Mouse (Mus musculus) kidney, postnatal 14 days (tissue): ENCODE measurements around the gene Gimap9.

ENCODE experiments used
- DNase-seq: peaks from one replicate; pipeline ENCODE4 v3.0.0; 2022; ENCODE audit warnings: mixed read lengths

Gene Gimap9

GRCm38 (mm10) chr6:48696830-48697554 lies 21.1 kb downstream of the Gimap9 start:
- DNase-seq: no peak

GRCm38 (mm10) chr6:48697555-48697930 lies 21.6 kb downstream of the Gimap9 start:
- DNase-seq: no peak

- no peak for DNase-seq
Measured at GRCm38 (mm10) chr6:48698066-48698856, 22.3 kb downstream of the Gimap9 start.

GRCm38 (mm10) chr6:48698888-48699287 lies 23.0 kb downstream of the Gimap9 start:
- no peak for DNase-seq

- peak; percentile 61 for DNase-seq
Measured at GRCm38 (mm10) chr6:48700251-48701075, 24.5 kb downstream of the Gimap9 start.

GRCm38 (mm10) chr6:48702146-48702545 lies 26.2 kb downstream of the Gimap9 start:
- no peak for DNase-seq

- no peak for DNase-seq
Measured at GRCm38 (mm10) chr6:48702601-48703000, 26.7 kb downstream of the Gimap9 start.

GRCm38 (mm10) chr6:48704146-48704545 lies 28.2 kb downstream of the Gimap9 start:
- DNase-seq: no peak

- DNase-seq: no peak
Measured at GRCm38 (mm10) chr6:48706130-48706529, 30.2 kb downstream of the Gimap9 start.

- no peak for DNase-seq
Measured at GRCm38 (mm10) chr6:48718455-48718854, 42.5 kb downstream of the Gimap9 start, which contains the start of the genes Gm28053 and Gimap7. Gm28053 (plus strand) TSS chr6:48718607. Gimap7 (plus strand) TSS chr6:48718621.

GRCm38 (mm10) chr6:48720326-48720725 lies 44.4 kb downstream of the Gimap9 start:
- no peak for DNase-seq

- no peak for DNase-seq
Measured at GRCm38 (mm10) chr6:48723468-48723867, 47.5 kb downstream of the Gimap9 start.

GRCm38 (mm10) chr6:48725476-48725875 lies 49.5 kb downstream of the Gimap9 start:
- peak; percentile 94 for DNase-seq

- DNase-seq: no peak
Measured at GRCm38 (mm10) chr6:48727761-48728160, 51.8 kb downstream of the Gimap9 start.
